Mouse (Mus musculus) heart, postnatal 0 days (tissue): ENCODE measurements at regions not wholly inside any gene's neighbourhood (a gene's known extent, or its start where the extent isn't known, plus 50 kb on each side); places are given as distances from the start of the nearest gene placed in this dataset.

Experiments used
- CTCF ChIP-seq: IDR thresholded peaks from 2 replicates; pipeline ENCODE4 v1.5.1; 2016; ENCODE audit warnings: antibody characterized with exemption, control low read depth, low read depth
- EP300 ChIP-seq: IDR thresholded peaks from 2 replicates; pipeline ENCODE4 v1.6.1; 2016; ENCODE audit warnings: antibody characterized with exemption, low read depth

DNA sequence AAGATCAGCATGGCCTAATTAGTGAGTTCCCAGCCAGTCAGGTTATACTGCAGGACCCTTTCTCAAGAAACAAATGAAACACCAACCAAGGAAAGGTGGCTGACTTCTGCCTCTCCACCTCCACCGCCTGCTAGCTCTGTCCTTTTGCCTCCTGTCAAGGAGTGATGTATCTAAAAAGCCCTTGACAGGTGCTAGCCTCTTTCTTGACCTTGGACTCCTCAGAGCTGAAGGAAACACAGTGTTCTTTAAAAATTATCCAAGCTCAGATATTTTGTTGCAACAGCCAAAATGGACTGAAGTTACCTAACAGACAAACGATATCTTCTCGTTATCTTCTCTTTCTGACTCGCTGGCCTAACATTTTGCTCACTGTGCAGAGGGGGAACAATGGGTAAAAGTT, 112.5 kb downstream of the Zfp706 start:
- no peak for TF ChIP-seq CTCF
- TF ChIP-seq EP300, result no peak
